Mouse (Mus musculus) erythroblast, embryonic 14.5 days (primary cell): ENCODE data around the gene Usp37.

Source experiments
- GATA1 ChIP-seq: IDR thresholded peaks from 2 replicates; pipeline ENCODE4 v1.6.1; 2012; ENCODE audit warnings: low read length, inconsistent platforms, mixed read lengths
- TAL1 ChIP-seq: IDR thresholded peaks from 3 replicates; pipeline ENCODE4 v1.6.1; 2012; ENCODE audit warnings: low read length, inconsistent platforms, mixed read lengths

DNA sequence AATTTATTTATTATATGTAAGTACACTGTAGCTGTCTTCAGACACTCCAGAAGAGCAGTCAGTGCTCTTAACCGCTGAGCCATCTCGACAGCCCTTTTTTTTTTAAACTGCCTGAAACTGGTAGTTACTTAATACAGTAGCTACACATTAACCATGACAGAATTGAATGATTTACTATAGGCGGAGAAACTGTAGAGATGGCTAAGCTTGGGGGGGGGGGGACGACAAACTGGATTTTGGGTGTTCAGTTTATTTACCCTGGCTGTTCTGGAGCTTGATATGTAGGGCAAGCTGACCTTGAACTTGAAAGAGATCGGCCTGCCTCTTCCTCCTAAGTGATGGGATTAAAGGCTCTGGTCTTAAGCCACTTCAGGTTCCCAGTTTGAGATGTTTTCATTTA lies 32.8 kb downstream of the Usp37 start:
- TF ChIP-seq TAL1, result no peak
- no peak for TF ChIP-seq GATA1
